Mouse (Mus musculus): ENCODE measurements around the gene Rere. TPM values are rescaled to one million over a fixed set of nuclear protein-coding genes. Genes with fewer than 3 reads are reported as not detected.

The Rere gene
- total RNA-seq, 2 experiments from 2014 or later: 98.6 to 106 TPM

DNA sequence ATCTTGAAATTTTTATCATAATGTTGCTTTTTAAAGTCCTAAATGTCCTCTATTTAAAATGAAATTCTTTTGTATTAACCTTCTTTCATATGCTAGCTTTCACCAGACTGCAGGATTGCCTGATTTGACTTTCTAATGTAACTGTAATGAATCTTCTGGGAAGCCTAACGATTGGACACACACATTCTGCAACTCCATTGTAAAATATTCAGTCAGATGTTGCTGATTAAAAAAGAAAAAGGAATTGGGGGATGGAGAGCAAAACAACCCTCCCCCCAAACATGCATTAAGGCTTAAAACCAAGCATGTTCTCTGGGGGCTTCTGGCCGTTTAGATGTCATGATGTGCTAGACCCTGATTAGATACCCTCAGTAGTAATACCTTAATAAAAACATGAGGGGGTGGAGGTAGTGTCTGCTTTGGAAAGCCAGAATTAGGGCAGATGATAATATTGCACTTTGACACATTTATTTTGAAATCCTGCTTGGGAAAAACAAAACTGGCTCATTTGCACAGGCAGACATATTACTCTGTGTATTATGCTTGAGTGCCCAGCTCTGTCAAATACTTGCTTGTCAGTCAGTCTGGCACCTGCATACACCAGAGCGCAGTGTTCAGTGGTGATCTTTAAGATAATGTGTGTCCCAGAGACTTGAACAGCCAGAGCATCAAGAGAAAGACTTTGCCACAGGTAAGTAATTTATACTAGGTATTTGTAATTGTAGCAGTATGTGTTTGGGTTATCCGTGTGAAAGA is 52.7 kb downstream of the Rere start:
- no peak for DNase-seq
- intact Hi-C loops (cut with DNase I): no loop called here

DNA sequence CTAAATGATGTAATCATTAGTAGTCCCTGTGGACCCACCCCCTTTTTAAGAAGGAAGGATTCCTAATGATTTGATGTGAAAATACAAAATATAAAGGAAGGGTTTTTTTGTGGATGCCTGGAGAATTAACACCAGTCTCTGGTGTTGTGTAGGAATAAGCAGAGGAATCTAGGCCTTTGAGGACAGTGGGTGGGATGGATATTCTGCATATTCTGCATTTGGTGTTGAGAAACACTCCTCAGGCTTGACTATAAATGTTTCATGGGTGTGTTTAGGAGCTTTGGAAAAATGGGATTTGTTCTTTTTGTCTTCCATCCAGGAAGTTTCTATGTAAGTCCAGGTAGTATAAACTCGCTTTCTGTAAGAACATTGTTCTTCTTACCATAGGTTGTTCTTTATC is 55.8 kb downstream of the Rere start:
- no peak for DNase-seq
- intact Hi-C loops (cut with DNase I): no loop called here

DNA sequence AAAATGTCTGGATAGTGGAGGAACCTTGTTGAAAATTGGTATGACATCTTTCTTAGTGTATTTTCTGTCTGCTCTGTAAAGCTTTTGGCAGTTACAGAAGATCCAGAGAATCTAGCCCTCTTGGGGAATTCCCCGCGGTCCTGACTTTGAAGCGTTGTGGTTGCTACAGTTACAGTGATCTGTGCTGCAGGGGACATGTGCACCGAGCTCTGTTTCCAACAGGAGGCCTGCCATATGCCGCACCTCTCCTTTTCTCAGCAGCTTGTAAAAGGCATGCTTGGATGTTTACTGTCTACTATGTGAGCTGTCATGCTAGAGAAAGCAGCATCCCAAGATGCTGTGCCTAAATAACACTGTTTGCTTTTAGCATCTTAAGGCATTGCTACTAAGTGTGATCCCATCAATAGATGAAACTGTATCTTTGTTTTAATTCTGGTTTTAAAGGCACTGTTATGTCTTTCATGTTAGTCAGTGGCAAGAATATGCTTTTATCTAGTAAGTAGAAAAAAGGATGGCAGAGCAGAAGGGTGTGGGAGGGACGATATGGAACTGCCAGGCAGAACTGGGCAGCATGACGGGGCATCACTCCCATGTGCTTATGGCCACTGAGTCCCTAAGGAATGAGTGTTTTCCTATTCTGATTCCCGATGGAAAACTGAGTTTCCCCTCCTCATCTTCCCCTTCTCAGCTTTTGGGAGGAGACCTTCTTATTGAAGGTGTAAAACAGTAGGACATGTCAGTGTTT is 57.6 kb downstream of the Rere start:
- intact Hi-C loops (cut with DNase I): no loop called here
- DNase-seq: peak; percentile 69

DNA sequence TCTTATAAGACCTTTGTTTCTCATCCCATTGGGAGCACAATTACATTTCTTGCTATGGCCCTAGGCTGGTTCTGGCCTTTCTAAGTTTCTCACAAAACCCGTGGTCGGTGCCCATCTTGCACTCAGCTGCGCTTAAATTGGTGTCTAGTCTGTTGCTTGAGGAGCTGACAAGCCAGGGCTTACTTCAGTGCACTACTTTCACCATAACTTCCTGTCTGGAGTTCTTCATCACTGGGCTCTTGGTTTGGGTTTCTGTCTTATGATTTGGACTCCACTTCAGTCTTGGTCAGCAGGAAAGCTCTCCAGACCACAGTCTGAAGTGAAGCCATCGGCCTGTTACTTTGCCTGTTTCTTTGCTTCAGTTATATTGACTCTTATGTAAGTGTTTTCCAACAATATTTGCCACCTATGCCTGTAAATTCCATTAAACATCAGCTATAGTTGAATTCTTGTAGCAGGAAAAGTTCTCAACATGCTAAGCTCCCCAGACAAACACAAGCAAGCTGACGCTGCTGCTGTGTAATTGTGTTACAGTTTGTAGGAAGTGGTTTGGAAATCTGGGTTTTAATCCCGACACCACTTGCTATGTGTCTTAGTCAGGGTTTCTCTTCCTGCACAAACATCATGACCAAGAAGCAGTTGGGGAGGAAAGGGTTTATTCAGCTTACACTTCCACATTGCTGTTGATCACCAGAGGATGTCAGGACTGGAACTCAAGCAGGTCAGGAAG is 59.5 kb downstream of the Rere start:
- no peak for DNase-seq
- intact Hi-C loops (cut with DNase I): no loop called here

DNA sequence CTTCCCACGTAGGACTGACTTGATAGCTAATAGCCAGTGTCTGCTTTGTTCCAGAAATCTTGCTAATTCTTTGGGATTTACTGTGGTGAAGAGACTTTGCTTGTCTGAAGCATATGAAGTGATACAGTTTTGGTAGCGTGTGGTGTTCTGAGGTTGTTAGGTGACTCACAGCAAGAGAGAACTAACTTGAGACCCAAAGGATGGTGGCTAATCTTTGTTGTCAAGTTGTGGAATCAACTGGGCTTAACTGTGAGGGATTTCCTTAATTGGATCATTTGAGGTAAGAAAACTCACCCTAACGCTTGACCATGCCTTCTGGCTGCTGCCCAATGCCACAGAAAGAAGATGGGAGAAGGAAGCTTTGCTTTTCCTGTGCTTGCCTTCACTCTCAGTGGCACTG is 63.1 kb downstream of the Rere start:
- intact Hi-C loops (cut with DNase I): no loop called here
- no peak for DNase-seq

DNA sequence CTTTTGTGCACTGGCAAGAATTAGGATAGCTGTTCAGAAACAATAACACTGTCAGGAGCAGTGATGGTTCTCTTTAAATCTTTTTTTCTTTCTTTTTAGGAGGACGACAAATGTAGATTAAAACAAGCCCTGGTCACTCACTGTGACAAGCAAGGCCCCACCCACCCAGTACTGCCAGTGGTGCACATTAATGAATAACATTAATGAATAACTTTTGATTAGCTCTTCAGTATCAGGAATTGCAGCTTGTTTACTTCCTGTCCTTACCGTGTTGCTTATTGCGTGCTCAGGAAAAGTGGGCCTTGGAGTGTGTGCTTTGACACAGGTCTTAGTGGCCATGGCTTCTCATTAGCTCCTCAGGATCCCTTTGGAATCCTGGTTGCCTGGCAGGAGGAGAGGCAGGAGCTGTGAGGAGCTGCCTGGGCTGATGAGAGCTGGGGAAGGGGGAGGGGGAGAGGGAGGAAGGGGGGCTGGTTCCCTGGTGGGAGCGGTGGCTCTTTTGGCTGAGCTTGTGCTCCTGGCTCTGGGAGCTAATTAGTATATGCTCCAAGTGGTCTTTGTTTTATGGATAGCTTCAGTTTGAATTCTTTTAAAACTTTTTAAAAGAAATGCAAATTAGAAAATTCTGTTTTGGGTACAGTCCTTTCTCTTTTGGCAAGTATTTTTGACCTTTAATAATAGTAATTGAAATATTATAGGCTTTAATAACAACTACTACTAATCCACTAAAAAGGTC is 65.4 kb downstream of the Rere start:
- peak; percentile 71 for DNase-seq
- intact Hi-C loops (cut with DNase I): loop anchor here (5.0 kb wide), 1 partner anchor 120 kb away; no protein-coding TSS in a partner anchor

DNA sequence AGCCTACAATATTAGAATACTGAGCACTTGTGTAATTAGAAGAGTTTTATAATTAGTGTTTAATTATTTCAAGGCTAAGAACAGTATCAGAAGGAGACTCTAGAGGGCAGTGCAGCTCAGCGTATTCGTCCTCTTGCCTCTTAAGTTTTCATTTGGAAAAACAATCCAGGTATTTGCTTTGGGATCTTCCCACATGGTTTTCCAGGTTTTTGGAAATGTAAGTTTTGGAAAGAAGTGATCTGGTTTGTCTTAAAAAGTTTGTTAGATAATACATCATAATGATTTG is 65.9 kb downstream of the Rere start:
- no peak for DNase-seq
- intact Hi-C loops (cut with DNase I): loop anchor here (5.0 kb wide), 1 partner anchor 120 kb away; no protein-coding TSS in a partner anchor

DNA sequence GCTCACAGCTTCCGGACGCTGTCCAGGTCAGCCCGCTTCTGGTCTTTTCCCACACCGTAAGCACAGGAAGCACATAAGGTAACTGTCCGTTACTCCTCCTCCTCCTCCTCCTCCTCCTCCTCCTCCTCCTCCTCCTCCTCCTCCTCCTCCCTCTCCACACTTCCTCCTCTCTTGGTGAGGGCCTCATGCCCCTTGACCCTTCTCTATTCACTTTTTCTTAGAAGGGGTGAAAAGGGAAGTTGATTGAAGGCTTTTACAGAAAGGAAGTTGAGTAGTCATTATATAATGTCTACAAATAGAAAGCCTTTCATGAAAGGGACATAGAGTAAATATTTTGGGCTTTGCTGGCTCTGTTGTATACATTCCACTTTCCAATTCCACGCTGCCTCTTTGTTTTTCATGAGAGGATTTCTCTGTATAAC is 68.2 kb downstream of the Rere start:
- intact Hi-C loops (cut with DNase I): loop anchor here (5.0 kb wide), 1 partner anchor 118 kb away; no protein-coding TSS in a partner anchor

DNA sequence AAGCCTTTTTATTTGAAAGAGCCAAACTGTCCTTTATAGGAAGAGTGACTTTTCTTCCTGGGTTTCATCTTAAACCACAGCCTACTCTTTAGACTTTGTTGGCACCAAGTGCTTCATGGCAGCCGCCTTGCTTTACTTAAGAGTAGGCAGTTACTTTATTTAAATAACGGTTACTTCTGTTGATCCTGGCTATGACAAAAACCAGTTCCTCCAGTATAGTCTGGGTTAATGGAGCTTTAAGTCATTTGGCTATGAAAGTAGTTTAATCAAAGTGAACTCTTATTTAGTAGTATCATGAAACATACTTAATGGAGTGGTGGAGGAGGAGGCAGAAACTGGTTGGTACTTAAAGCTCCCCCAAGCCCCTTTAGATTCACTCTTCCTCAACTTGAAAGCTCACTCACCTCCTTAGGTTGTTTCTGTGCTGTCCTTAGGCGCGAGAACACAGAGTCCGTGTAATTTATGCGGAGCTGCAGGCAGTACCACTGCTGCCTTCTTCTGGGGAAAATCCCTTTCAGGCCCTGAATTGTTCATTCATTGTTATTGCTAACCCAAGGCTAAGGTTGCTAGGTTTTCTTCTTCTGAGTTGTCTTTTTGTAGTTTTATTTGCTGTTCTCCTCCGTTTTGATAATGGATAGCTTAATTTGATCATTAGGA is 70.1 kb downstream of the Rere start:
- intact Hi-C loops (cut with DNase I): no loop called here
- no peak for DNase-seq

More for the DNA sequence above, 68.2 kb downstream of the Rere start:
- DNase-seq: no peak

DNA sequence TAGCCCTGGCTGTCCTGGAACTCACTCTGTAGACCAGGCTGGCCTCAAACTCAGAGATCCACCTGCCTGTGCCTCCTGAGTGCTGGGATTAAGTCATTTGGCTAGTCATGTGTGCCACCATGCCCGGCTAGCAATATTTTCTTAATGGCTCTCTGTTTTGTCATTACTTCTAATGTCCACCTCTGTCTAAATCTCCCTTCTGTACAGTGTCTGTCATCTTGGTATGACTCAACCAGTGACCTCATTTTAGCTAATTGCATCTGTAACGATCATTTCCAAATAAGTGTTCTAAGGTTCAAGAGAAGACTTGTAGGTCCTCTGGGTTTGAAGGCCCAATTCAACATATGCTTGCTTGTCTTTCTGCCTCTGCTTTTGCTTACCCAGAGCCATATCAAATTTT is 71.3 kb downstream of the Rere start:
- intact Hi-C loops (cut with DNase I): no loop called here

DNA sequence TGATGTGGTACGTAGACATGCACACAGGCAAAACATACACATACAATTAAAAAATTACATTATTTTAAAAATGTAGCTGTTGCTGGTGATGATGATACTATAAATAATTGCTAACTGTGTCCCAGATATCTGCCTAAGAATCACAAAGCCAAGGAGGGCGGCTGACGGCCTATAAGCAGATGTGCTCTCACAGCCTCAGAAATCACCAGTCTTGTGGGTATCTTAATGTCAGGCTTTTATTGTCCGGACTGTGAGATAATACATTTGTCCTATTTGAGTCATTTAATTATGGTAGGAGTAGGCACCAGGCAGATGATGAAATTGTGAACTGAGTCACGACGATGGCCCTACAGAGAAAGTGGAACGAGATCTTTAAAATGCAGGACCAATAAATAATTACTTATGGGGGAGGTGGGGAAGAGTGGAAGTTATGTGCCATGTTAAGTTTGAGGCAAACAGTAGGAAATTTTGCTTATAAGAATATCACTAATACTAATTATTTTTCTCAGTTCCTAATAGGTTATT is 72.0 kb downstream of the Rere start:
- DNase-seq: no peak
- intact Hi-C loops (cut with DNase I): no loop called here

More for the DNA sequence above, 71.3 kb downstream of the Rere start:
- DNase-seq: no peak

DNA sequence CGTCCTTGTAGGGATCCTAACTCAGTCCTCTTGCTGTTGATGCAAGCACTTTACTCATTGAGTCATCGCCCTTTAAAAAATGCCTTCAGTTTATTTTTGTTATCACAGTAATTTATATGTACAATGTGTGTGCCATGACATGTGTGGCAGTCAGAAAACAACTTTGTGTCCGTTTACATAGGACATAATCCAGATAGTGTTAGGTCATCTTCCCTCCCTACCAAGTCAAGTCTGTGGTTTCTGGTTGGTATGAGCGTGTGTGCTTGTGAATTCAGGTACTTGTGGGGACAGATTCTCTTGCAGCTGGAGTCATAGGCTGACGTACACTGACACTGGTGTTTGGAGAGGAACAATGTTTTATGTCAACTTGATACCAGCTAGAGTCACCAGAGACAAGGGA is 74.4 kb downstream of the Rere start:
- intact Hi-C loops (cut with DNase I): no loop called here
- no peak for DNase-seq

DNA sequence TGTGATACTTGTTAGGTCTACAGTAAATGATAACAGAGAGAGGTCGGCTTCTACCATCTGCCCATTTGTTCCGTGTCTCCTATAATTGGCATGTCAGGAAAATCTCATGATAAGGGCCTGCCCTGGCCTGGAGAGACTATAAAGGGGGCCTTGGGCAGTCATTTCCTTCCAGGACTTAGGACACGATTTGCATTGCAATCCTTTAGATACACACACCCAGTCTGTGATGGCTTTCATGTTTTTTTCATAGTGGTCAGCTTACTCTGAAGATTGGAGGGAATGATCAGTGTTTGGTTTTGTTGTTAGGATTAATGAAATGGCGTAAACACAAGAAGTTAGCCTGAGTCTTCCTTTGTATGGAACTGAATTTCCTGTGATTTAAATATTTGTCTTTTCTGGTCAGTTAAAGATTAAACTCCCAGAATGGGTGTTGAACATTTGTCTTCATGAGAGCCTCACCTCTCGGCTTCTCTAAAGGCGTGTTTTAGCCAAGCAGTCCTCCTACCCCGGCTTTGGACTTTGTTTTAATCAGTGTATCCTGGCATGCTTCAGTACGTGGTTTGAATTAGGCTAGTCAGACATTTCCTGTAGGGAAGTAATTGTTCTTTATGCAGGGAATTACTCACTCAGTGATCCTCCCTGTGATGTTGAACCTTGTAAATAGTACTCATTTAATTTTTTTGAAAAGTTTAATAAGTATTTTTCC is 80.7 kb downstream of the Rere start:
- no peak for DNase-seq
- intact Hi-C loops (cut with DNase I): no loop called here

DNA sequence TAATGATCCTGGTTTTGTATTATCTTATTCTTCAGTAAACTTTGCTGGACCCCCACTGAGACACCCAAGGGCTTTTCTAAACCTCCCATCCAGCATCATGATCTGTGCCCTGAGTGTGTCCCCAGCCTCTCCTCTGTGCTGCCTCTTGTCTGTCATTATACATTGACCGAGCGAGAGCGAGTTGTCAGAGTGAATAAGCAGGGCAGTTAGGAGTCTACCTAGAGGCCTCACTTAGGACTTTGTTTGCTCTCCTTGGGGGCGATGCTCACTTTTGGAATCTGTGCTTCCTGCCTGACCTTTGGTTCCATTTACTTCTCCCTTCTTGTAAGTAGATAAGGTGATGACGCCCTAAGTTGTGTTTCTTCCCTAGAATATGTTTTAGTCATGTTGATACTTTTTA is 81.4 kb downstream of the Rere start:
- intact Hi-C loops (cut with DNase I): no loop called here
- no peak for DNase-seq

DNA sequence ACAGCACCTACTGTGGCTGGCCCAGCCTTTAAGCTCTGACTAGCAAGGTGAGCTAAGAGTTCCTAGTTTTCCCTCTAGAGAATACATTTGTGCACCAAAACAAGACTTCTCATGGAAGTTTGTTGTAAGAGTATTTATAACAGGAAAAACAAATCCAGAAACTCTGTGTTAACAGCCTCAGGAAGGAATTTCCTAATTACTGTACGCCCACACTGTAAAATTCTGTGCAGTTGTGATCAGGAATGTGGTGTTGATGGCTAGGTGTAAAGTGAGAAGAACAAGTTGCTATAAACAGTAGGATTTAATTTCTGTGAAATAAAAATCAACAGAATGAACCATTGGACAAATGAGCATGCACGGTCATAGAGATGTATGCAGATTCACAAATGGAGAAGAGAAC is 83.3 kb downstream of the Rere start:
- intact Hi-C loops (cut with DNase I): no loop called here
- DNase-seq: no peak

DNA sequence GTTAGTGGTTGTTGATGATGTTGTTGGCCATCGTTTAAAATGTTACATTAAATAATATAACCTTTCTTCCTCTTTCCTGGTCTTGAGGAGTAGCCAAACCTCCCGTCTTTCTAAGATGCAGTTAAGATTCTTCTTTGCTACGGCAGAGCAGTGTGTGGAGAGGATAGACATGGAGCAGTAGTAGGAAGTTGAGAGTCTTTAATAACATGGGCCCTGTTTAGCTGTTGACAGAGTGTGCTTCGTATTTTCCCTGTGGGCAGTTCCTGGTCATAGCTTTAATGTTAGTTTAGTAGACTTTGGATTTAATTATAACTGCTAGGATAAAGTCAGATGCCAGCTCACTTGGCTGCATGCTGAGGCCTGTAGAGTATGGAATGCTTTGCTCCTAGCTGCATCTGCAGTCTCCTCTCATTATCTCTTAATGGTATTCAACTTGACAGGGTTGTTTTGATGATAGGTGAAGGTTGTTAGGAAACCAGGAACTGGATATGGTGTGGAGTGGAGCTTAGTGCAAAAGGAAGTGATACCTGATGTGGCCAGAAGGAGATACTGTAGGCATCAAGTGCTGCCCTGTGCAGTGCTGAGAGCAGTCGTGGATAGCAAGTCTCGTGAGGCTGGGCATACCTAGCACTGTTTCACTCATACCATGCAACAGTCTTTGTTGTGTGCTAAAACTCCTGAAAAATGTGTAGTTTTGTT is 85.2 kb downstream of the Rere start:
- intact Hi-C loops (cut with DNase I): no loop called here
- DNase-seq: no peak

DNA sequence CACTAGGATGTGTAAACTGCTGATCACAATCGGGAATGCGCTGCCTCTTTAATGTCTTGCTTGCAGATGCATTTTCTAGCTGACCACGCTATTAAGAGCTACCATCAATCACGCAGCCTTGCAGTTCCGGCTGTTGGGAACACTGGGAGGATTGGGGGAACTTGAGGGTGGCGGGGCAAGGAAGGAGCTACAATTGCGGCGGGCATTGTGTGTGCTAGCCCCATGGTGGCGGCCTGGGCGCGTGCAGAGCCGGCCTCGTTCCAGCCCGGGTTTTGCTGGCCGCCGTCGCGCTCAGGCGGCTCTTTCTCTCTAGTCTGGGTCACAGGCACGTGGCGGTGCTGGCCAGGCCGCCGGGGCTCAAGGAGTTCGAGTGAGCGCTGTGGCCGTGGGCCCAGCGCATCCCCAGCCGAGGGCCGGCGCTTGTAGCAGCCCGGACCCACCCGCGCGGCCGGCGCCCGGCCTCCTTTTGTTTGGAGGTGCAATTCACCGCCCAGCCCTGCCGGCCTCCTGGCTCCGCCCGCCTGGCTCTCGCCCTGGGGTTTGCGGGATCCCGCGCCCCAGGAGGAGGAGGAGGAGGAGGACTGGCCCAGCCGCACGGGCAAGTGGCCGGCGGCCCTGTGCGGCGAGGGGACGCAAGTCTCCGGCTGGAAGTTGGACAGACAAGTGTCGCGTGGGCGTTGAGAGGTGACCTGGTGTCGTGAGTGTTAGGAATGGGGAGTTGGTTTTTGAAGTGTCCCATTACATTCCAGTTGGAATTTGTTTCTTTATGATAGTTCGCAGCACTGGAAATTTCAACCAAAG is 90.3 kb downstream of the Rere start:
- intact Hi-C loops (cut with DNase I): no loop called here
- DNase-seq: peak; percentile 87

DNA sequence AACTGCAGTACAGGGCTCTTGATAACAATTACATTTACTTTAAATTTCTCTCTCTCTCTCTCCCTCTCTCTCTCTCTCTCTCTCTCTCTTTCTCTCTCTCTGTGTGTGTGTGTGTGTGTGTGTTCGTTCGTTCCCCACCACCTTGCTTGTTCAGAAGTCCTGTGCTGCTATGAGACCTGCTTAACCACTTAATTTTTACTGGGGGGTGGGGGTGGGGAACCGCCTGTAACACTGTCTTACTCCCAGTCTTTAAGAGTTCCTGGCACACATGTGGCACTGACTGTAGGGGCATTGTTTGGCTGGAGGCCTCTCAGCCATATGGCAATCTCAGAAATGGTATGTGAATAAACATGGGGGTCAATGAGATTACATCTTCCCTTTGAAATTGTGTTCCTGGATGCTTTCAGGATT is 91.2 kb downstream of the Rere start:
- intact Hi-C loops (cut with DNase I): no loop called here
- DNase-seq: peak; percentile 43

Measured in left cerebral cortex, postnatal 4 days (tissue).